Mouse (Mus musculus) myocyte (in vitro differentiated cells): ENCODE results near the gene Msi2. TPM values are rescaled to one million over a fixed set of nuclear protein-coding genes. Genes with fewer than 3 reads are reported as not detected.

Source experiments
- H3K27me3 ChIP-seq: one replicate; pipeline ENCODE4 v1.6.1; 2011; ENCODE audit not compliant: control insufficient read depth, insufficient read depth, insufficient read length
- H3K36me3 ChIP-seq: one replicate; pipeline ENCODE4 v1.6.1; 2011; ENCODE audit not compliant: control insufficient read depth, insufficient read depth
- H3K4me2 ChIP-seq: one replicate; pipeline ENCODE4 v1.6.1; 2011; ENCODE audit warnings: low read depth, control low read depth
- H3K4me3 ChIP-seq: one replicate; pipeline ENCODE4 v1.5.1; 2011; ENCODE audit warnings: mild to moderate bottlenecking, control low read depth, moderate library complexity
- H3K79me2 ChIP-seq: one replicate; pipeline ENCODE4 v1.6.1; 2011; ENCODE audit not compliant: control insufficient read depth, insufficient read depth
- H3ac ChIP-seq: one replicate; pipeline ENCODE4 v1.6.1; 2011; ENCODE audit not compliant: control insufficient read depth, insufficient read length
- CEBPB ChIP-seq: IDR thresholded peaks from 2 replicates; pipeline ENCODE4 v1.6.1; 2011; ENCODE audit warnings: mild to moderate bottlenecking, moderate library complexity; ENCODE audit not compliant: poor library complexity, insufficient read depth, severe bottlenecking
- E2F4 ChIP-seq: IDR thresholded peaks from one replicate; pipeline ENCODE4 v1.6.1; 2011; ENCODE audit warnings: mild to moderate bottlenecking, control low read depth, moderate library complexity; ENCODE audit not compliant: insufficient read depth
- MAX ChIP-seq: IDR thresholded peaks from one replicate; pipeline ENCODE4 v1.6.1; 2011; ENCODE audit warnings: low read depth, mild to moderate bottlenecking, control low read depth
- MYOD1 ChIP-seq, 3 experiments: IDR thresholded peaks; one replicate each; pipeline ENCODE4 v1.6.1; 2011; ENCODE audit warnings: control low read depth in 2 of 3, low read depth in 2 of 3, mild to moderate bottlenecking in 2 of 3, moderate library complexity in 1 of 3; ENCODE audit not compliant: insufficient read length in 2 of 3, control insufficient read depth in 1 of 3
- MYOG ChIP-seq, 3 experiments: IDR thresholded peaks; one replicate each; pipeline ENCODE4 v1.6.1; 2011; ENCODE audit warnings: control low read depth in 2 of 3, low read depth in 2 of 3, mild to moderate bottlenecking in 2 of 3; ENCODE audit not compliant: insufficient read length in 2 of 3, control insufficient read depth in 1 of 3, insufficient read depth in 1 of 3
- POLR2A ChIP-seq: IDR thresholded peaks from one replicate; pipeline ENCODE4 v1.6.1; 2011; ENCODE audit warnings: low read depth, mild to moderate bottlenecking, control low read depth, moderate library complexity; ENCODE audit not compliant: insufficient read length
- POLR2AphosphoS2 ChIP-seq: IDR thresholded peaks from one replicate; pipeline ENCODE4 v1.6.1; 2011; ENCODE audit warnings: low read depth, control low read depth; ENCODE audit not compliant: insufficient read length
- REST ChIP-seq: IDR thresholded peaks from one replicate; pipeline ENCODE4 v1.6.1; 2011; ENCODE audit warnings: mild to moderate bottlenecking, control low read depth, moderate library complexity; ENCODE audit not compliant: insufficient read depth, insufficient read length
- SRF ChIP-seq: IDR thresholded peaks from one replicate; pipeline ENCODE4 v1.6.1; 2011; ENCODE audit warnings: low read depth; ENCODE audit not compliant: control insufficient read depth, insufficient read length
- TCF12 ChIP-seq: IDR thresholded peaks from one replicate; pipeline ENCODE4 v1.6.1; 2011; ENCODE audit warnings: mild to moderate bottlenecking, control low read depth; ENCODE audit not compliant: poor library complexity, insufficient read depth, severe bottlenecking
- TCF3 ChIP-seq: IDR thresholded peaks from one replicate; pipeline ENCODE4 v1.6.1; 2011; ENCODE audit warnings: low read depth, control low read depth; ENCODE audit not compliant: insufficient read length
- USF1 ChIP-seq: IDR thresholded peaks from one replicate; pipeline ENCODE4 v1.6.1; 2011; ENCODE audit warnings: low read depth, mild to moderate bottlenecking, control low read depth, moderate library complexity
- polyA plus RNA-seq: library from polyadenylated mRNA; unstranded; fragments of >200 nt; fragmentation: generic; extraction: Trizol; gene quantifications from one replicate; pipeline ENCODE4 v1.2.1, GENCODE M21; 2012; ENCODE audit warnings: missing spikeins

The Msi2 gene
- polyA plus RNA-seq, 1 experiment, result 37.9 TPM

- Histone ChIP-seq H3K4me3 (no peak overlapping the region), H3ac (no peak overlapping the region), H3K79me2 (peaks cover 58% of the 10 kb centered on the region), H3K27me3 (no peaks in the 10 kb centered on the region), H3K36me3 (peaks cover 4% of the 10 kb centered on the region), H3K4me2 (peak overlapping the region; percentile 73)
- TF ChIP-seq REST (no peak), MYOG (IDR thresholded peaks at IDR 0.05; ENCODE audit: control insufficient read depth in 1 of 3, insufficient read depth in 1 of 3, insufficient read length in 2 of 3, low read depth in 2 of 3) (no peak), TCF3 (no peak), SRF (no peak), POLR2A (no peak), MYOD1 (IDR thresholded peaks at IDR 0.05; ENCODE audit: control insufficient read depth in 1 of 3, insufficient read length in 2 of 3, low read depth in 2 of 3) (no peak), USF1 (no peak), E2F4 (no peak), MAX (no peak), POLR2AphosphoS2 (no peak), CEBPB (no peak), TCF12 (no peak)
These were observed 135.0 kb downstream of the Msi2 start for GRCm38 (mm10) chr11:88583259-88583833.

- peaks cover 4% of the 10 kb centered on the region for H3K36me3 ChIP-seq
- no peak overlapping the region for H3K4me3 ChIP-seq
- H3K79me2 ChIP-seq, result peaks cover 59% of the 10 kb centered on the region
- H3K27me3 ChIP-seq, result no peaks in the 10 kb centered on the region
- H3ac ChIP-seq, result no peak overlapping the region
- H3K4me2 ChIP-seq, result peak overlapping the region; percentile 73
- no peak for TF ChIP-seq MYOD1 (IDR thresholded peaks at IDR 0.05; ENCODE audit: control insufficient read depth in 1 of 3, insufficient read length in 2 of 3, low read depth in 2 of 3)
- no peak for TF ChIP-seq POLR2A
- no peak for TF ChIP-seq MAX
- TF ChIP-seq USF1, result no peak
- TF ChIP-seq SRF, result no peak
- no peak for TF ChIP-seq TCF3
- TF ChIP-seq REST, result no peak
- TF ChIP-seq CEBPB, result no peak
- TF ChIP-seq TCF12, result no peak
- TF ChIP-seq POLR2AphosphoS2, result no peak
- no peak for TF ChIP-seq E2F4
- TF ChIP-seq MYOG (IDR thresholded peaks at IDR 0.05; ENCODE audit: control insufficient read depth in 1 of 3, insufficient read depth in 1 of 3, insufficient read length in 2 of 3, low read depth in 2 of 3), result no peak
These were observed 135.5 kb downstream of the Msi2 start for GRCm38 (mm10) chr11:88582781-88583180.

- Histone ChIP-seq H3K79me2 (peaks cover 63% of the 10 kb centered on the region), H3ac (no peak overlapping the region), H3K4me2 (peak overlapping the region; percentile 73), H3K36me3 (peaks cover 4% of the 10 kb centered on the region), H3K4me3 (no peak overlapping the region), H3K27me3 (no peaks in the 10 kb centered on the region)
- no peak for TF ChIP-seq SRF
- TF ChIP-seq MYOD1 (IDR thresholded peaks at IDR 0.05; ENCODE audit: control insufficient read depth in 1 of 3, insufficient read length in 2 of 3, low read depth in 2 of 3), result no peak
- TF ChIP-seq REST, result no peak
- TF ChIP-seq USF1, result no peak
- no peak for TF ChIP-seq TCF12
- TF ChIP-seq MYOG (IDR thresholded peaks at IDR 0.05; ENCODE audit: control insufficient read depth in 1 of 3, insufficient read depth in 1 of 3, insufficient read length in 2 of 3, low read depth in 2 of 3), result no peak
- no peak for TF ChIP-seq POLR2A
- TF ChIP-seq POLR2AphosphoS2, result no peak
- no peak for TF ChIP-seq CEBPB
- no peak for TF ChIP-seq TCF3
- no peak for TF ChIP-seq E2F4
- TF ChIP-seq MAX, result no peak
These were observed 136.1 kb downstream of the Msi2 start for GRCm38 (mm10) chr11:88582021-88582707.

- H3K4me2 ChIP-seq, result no peak overlapping the region
- H3K4me3 ChIP-seq, result no peak overlapping the region
- H3ac ChIP-seq, result no peak overlapping the region
- peaks cover 4% of the 10 kb centered on the region for H3K36me3 ChIP-seq
- H3K79me2 ChIP-seq, result peaks cover 71% of the 10 kb centered on the region
- TF ChIP-seq POLR2AphosphoS2 (no peak), USF1 (no peak), MYOG (IDR thresholded peaks at IDR 0.05; ENCODE audit: control insufficient read depth in 1 of 3, insufficient read depth in 1 of 3, insufficient read length in 2 of 3, low read depth in 2 of 3) (no peak), TCF12 (no peak), CEBPB (no peak), MAX (no peak), TCF3 (no peak), E2F4 (no peak), POLR2A (no peak), SRF (no peak), REST (no peak), MYOD1 (IDR thresholded peaks at IDR 0.05; ENCODE audit: control insufficient read depth in 1 of 3, insufficient read length in 2 of 3, low read depth in 2 of 3) (no peak)
- H3K27me3 ChIP-seq, result no peaks in the 10 kb centered on the region
These were observed 136.9 kb downstream of the Msi2 start for GRCm38 (mm10) chr11:88581375-88581774.
